Mouse (Mus musculus) adrenal gland, adult 18-20 months (tissue): Measurements from ENCODE around the gene Magi2. TPM values are rescaled to one million over a fixed set of nuclear protein-coding genes. Genes with fewer than 3 reads are reported as not detected.
"Not testable (repeated sequence)": the region's sequence is repeated elsewhere in the genome, so short reads cannot be mapped to it uniquely, and the experiment has no call there.

Source experiments
- DNase-seq, 2 experiments: peaks; one replicate each; pipeline ENCODE4 v3.0.0; 2021 to 2022; ENCODE audit warnings: low spot score in 2 of 2
- total RNA-seq, 2 experiments: library from RNA; stranded (reverse); gene quantifications; 1 replicate in 1 of 2; 2 replicates in 1 of 2; pipeline ENCODE4 v1.2.3; 2021

Gene Magi2
- total RNA-seq, 2 experiments from 2014 or later = 7.2 to 11.8 TPM

DNA sequence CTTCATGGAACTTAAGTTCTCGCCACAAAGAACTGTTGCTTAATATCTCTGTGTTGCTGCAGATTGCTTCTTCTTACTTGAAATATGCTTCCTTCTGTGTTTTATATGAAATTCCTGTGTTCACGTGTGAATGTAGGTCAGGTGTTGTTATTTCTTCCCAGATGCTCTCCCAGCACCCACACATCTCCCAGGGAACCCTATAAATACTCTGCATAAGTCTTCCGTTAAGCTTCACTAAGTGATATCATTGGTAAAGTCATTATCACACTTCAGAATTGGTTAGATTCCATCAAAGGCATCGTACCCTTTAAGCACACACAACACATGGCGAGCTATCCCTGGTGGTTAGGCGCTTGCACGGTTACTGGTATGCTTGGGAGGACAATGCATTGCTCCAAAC is 1257.7 kb downstream of the Magi2 start:
- no peak for DNase-seq

DNA sequence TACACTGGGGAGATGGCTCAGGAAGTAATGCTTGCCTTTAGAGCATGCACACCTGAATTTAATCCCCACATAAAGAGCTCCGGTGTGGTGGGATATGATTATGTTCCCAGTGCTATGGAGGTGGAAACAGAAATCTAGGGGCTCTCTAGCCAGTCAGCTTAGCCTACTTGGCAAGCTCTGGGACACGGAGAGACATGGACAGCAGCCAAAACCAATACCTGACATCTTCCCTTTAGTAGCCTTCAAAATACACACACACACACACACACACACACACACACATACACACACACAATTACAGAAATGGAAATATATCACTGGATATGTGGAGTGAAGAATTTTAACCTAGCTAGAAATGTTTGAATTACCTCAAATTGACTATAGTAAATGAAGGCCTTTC is 1265.1 kb downstream of the Magi2 start:
- DNase-seq = no peak

DNA sequence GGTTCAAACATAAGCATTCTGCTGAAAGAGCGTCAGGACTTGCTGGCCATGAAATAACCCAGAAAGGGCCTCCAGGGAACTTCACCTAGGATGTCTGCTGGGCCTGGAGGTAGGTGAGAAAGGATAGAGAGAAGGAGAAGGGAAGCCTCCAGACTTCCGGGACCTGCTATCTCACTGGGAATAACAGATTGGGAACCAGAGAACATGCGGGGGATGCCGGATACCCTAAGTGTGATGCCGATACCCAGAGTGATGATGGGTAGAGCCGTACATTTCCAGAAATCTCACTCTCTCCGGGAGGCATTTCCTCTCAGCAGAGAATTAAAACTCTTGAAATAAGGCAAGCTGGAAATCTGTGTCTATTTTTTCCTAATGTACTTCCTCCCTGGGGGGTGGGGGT is 1265.8 kb downstream of the Magi2 start:
- DNase-seq = no peak

DNA sequence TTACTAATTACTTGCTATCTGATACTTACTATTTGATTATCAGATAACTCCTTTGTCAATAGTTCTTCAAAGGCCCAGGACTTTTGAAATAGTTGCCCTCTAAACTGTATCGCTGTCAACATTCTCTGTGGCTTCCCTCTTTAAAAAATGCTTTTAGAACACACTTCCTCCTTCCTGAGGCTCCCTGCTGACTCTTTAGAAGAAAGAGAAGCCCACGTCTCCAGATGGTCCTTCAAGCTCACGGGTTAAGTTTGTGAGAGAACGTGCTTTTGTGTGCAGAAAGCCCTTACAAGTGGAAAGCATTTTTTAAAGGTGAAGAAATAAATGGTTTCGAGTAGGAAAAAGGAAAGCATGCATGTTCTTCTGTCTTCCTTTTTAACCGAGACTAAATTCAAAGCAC is 1267.2 kb downstream of the Magi2 start:
- no peak for DNase-seq

DNA sequence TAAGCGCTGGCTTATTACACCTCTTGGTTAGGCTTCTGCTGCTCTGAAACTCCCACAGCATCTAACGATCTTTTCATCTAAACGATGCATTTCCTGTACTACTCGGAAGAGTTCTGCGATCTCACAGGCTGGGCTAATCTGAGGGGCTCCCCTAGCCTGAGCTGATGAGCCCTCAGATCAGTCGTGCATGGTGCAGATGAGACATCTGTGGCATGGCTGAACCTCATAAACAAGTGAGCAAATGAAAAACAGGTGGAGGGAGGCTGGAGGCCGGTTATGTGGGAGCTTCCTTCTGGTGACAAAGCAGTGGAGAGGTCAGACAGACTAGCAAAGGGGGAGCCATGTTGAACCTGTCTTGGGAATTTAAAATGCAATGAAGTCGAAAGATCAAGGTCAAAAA is 1270.1 kb downstream of the Magi2 start:
- no peak for DNase-seq

DNA sequence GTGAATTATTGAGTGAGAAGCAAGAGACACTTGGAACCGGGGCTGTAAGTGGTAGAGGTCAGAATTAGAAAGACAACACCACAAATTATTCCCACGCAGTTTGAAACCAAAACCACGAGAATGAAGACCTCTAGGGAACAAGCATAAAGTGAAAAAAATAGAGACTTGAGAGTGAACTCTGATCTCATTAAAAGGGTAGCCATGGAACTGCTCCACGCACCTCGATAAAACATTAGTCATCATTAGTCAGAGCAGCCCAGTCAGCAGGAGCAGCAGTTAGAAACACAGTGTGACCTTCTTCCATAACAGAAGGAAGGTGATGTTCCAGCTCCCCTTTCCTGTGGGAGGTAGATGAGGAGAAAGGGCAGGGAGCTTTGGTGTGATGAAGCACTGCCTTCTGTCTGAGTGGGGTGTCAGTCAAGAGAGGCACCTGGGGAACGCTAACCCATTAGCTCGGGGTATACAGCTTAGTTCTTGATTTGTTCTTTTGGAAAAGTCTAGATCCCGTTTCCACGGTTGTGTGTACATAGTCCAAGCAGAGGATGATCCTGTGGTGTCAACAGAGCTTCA is 1272.3 kb downstream of the Magi2 start:
- peak in 1 of 2 experiments; percentile 5 for DNase-seq

DNA sequence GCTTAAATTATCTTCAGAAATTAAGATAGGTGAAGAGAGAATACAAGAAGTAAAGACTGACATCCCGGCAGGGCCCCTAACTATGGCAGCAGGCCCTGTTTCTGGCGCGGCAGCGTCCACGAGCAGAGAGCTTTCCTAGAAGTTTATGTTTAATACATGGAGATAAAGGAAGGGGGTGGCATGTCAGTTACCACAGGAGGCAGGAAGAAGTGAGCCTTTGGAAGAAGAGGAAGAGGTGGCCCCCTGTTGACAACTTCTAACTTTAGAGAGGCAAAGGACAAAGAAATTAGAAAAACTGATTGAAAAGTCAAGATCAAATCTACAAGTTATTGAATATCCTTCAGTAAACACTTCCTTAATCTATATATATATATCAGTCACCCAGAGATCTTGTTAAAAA is 1281.8 kb downstream of the Magi2 start:
- DNase-seq = no peak

DNA sequence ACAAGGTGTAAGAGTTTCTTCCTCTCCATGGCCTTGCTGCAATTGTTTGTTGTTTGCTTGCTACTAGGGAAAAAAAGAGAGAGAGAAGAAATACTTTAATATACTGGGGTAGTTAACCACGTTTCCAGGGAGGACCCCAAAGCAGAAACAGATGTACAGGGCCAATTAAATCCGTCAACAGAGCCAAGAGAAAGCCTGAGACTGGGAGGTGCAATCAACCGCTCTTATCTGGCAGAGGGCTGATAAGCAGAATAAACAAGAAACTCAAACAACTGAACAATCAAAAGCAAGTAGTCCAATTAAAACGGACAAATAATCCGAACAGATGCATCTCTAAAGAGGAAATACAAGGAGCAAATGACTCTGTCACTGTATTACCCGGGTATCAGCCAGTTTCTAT is 1282.8 kb downstream of the Magi2 start:
- DNase-seq = no peak

DNA sequence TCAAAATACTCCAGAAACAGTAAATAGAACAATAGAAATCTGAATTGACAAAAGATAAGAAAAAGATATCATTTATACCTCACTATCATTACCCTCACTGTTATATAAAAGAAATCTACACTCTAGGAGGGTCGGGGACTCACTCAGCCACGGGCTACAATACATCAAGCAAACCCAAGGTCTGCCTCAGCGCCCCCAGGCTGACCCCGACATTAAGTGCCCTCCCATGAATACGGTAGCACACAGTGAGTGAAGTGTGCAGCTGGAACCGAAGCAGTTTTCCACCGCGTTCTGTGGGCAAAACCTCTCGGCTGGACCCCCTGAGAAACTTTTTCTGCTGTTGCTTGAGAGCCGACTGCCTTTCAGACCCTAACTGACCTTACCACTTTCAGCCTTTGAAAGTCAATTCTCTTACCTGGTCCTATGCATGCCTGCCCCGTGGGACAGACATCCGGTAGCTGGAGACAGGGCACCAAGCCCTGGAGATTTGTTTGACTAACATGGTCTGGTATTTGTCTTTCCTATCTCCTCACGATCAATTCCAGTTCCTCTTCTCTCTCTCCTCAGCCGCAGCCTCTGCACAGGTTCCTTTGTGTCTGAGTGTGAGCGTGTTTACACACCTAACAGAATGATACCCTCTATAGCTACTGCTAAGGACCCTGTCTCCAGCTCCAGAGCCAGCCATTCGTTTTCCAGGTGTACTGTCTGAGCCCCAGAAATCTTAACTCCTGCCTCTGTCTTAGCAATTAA is 1285.7 kb downstream of the Magi2 start:
- no peak for DNase-seq

DNA sequence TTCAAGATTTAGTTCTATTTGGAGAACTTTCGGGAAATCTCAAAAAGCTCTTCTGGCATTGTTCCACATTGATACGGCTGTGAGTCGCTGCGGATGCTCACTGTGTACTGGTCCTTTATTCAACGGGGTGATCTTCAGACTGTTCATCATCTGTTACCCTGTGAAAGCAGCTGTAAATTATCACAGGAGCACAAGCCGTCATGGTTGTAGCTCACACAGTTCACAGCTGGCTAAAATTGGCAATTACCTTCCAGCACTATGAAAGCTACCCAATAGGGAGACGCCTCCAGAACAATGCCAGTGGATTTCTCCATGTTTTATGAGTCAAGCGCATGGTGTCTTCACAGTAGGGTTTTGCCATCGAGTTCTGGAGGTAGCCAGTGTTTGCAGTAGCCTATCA is 1294.8 kb downstream of the Magi2 start:
- no peak for DNase-seq

DNA sequence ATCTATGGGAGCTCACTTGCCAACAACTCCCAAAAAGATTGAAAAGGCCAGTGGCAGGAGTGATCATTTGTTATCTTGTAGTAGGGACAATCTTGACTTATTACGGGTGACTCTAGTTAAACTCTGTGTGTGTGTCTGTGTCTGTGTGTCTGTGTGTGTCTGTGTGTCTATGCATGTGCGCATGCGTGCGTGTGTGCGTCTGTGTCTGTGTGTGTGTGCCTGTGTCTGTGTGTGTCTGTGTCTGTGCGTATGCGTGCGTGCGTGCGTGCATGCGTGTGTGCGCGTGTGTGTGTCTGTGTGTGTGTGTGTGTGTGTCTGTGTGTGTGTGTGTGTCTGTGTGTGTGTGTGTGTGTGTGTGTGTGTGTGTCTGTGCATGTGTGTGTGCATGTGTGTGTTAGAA is 1295.2 kb downstream of the Magi2 start:
- DNase-seq = no peak

DNA sequence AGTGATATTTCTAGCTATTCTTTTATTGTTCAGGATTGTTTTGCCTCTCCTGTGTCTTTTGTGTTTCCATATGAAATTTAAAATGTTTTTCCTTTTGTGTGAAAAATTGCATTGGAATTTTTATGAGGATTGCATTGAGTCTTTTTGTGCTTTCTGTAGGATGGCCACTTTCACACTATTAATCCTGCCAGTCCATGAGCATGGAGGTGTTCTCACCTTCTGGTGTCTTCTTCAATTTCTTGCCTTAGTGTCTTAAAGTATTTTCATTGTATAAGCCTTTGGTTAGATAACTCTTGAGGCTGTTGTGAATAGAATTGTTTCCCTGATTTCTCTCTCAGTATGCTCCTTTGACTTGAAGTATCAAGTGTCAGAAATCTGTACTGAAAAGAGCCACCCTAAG is 1296.9 kb downstream of the Magi2 start:
- no peak for DNase-seq

DNA sequence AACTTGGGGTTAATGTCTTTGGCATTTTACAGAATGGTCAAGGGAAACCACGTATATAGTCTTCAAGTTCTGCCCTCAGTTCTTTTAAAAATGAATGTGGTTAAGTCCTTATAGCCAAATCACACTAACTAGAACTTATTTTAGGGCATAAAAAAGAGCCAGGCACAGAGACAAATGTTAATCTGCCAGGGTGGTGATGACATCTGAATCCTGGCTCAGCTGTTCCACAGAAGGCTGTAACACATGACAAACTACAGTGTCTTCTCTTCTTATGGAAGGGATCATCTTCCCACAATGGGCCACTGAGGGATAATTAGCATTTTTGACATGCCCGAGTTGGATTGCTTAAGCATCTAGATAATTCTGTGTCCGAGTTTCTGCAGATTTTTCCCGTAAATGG is 1299.8 kb downstream of the Magi2 start:
- not testable (repeated sequence) for DNase-seq

DNA sequence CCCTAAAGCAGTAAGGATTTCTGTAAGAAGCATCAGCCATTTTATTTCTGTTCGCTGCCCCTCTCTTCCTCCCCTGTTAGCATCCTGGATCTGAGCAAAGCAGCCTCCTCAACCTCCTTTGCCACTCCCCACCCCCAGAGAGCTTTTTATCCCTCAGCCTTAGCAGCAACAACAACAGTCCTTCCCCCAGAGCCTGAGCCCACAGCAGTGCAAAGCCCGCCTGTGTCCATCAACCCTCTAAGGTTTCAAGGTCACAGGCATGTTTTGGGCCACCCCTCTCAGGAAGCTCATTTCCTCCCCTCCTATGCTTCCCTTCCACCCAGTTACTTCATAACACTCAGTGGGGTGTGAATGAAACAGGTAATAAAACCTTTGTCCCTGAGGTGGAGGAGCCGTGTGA is 1309.7 kb downstream of the Magi2 start:
- no peak for DNase-seq

DNA sequence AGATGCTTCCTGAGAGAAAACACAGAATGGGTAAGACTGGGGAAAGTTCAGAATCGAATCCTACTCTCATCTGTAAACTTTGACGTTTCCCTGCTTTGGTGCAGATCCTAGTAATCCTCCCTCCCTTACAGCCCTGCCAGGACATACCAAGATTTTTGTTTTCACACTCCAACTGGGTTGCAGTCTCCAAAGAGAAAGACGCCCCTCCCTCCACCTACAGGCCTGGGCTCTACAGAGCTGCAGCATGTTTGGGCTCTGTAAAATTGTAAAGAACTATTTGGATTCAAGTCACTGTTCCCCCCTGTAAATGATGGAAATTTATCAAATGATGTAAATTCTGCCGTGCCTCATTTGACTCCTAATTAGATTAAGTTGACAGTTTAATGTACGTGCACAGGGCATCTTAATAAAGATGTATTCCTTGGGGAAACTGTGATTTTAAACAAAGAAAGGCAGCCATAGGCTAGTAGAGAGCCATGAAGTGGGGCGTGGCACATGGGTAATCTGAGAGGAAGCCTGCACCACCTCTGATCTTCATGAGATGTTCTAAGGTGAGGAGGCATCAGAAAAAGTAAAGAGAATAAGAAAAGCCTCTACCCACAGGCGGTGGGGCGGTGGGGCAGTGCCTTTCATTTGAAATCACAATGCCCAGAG is 1310.7 kb downstream of the Magi2 start:
- no peak for DNase-seq

DNA sequence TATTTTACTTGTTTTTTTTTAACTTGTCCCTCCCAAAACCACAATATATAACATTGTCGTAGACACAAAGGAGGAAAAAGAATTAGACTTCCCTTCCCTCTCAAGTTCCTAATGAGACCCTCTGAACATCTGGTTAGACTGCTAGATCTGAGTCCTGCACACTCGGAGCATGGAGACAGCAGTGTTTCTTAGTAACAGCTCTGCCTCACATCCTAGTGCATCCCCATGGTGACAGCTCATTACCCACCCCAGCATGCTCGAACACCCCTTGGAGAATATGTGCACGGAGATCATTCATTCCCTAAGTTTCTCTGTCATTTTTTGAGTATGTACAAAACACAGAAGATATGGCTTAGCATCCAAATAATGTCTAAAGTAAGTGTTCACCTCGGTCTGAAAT is 1317.5 kb downstream of the Magi2 start:
- DNase-seq = no peak

DNA sequence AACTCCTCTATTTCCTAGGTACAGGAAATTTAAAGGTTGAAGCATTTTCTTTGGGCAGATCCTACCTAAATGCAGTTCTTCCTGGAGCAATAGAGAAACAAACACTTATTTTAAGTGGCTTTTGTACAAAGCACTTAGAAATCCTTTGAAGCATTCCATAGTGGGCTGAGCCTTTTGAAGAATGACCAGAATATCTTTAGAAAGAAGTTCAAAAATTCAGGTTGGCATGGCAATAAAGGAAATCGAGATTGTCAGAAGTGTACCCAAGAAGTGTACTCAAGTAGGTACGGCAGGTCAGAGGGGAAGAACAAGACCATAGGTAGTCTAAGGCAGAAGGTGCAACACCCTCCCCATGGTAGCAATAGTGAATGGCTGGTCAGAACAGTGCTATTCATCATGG is 1332.5 kb downstream of the Magi2 start:
- DNase-seq = no peak

DNA sequence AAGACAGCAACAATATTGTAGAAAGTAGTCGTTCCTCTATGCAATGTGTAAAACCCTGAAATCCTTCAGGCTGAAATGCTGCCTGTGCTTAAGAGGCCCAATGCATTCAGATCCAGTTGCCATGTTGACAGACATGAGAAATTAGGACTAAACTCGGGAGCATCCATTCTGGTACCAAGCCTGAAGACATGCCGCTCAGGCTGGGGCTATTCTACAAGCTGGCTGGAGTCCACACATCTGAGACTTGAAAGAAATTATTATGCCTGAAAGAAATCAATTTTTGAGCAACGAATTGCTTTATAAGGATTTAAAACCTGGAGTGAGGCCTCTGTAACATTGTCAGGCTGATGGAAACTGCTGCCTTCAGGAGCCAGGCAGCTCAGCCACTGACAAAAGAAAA is 1333.0 kb downstream of the Magi2 start:
- DNase-seq = no peak

DNA sequence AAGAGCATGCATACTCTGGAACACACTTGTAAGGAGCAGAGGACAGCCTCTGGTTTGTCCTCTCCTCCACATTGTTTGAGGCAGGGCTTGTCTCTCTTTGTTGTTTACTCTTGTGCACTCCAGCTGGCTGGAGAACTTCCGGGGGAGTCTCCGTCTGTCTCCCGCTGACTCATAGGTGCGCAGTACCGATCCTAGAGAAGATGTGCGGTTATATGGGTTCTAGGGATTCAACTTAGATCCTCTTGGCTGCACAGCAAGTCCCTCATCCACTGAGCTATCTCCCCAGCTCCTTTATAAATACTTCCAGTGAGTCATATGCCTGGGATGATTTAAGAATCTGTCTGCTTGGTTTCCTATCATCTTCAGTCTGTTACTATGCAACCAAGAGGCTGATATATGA is 1341.6 kb downstream of the Magi2 start:
- DNase-seq = no peak

DNA sequence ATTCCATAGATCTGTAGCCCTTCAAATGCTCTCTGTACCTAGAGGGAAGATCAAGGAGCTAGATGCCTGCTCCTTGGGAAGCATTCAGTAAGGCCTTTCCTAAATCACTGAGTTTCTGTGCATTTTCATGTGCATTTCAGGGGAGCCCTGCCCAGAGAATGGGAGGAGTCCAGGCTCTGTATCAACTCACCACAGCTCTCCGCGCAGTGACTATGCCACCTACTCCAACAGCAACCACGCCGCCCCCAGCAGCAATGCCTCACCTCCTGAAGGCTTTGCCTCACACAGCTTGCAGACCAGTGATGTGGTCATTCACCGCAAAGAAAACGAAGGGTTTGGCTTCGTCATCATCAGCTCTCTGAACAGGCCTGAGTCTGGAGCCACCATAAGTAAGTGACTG is 1342.1 kb downstream of the Magi2 start:
- no peak for DNase-seq

DNA sequence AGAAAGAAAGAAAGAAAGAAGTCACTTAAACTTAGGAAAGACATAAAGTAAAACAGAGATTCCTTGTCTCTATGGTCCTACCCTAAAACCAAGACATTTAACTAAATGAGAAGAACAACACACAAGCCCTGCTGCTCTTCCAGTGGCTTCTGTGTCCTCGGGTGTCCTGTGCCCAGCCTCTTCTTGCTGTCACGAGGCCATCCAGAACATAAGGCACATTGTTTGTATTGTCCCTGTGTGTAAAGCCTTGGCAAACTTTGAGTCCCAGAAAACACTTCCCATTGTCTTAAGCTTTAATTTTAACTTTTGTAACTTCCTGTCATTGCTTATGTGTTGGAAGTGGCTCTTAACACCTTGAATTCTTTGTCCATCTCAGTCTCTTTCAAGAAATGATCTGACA is 1348.0 kb downstream of the Magi2 start:
- no peak for DNase-seq

DNA sequence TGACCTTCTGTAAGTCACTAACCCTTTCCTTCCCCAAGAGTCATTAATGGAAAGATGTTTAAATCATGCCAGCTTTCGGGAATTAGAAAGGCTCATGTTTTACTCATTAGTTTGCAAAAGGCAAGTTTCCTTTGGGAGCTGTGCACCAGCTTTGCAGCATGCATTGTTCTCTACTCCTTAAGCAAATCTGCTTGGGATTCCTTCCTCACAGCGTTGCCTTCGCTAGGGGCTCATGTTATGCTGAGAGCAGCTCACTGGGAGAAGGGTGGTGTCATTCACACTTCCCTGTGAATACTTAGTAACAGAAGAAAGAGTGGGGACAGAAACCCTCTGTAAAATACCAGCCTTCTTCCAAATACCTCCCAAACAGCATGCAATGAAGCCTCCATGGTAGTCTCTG is 1349.0 kb downstream of the Magi2 start:
- DNase-seq = no peak

DNA sequence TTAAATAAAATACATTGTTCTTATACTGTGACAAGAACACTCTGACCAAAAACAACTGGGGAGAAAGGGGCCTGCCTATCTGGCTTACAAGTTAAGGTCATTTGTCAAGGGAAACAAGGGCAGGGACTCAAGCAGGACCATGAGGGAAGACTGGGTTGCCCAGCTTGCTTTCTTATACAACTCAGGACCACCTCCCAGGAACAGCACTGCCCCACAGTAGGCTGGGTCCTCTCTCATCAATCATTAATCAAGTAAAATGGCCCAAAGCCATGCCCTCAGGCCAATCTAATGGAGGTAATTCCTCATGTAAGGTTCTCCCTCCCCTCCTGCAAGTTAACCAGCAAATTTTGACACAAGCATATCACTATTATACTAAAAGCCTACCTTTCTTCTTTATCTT is 1349.4 kb downstream of the Magi2 start:
- DNase-seq = no peak
